Mouse (Mus musculus) neural tube, embryonic 12.5 days (tissue): ENCODE measurements around the gene Arhgap28. TPM values are rescaled to one million over a fixed set of nuclear protein-coding genes. Genes with fewer than 3 reads are reported as not detected.

ENCODE experiments used
- ATAC-seq: fragments of 200-750 bp; cut with Nextera tagmentation; 2 replicates; pipeline ENCODE4 v1.8.0; 2017; ENCODE audit warnings: low read depth, mild to moderate bottlenecking, moderate TSS enrichment, moderate library complexity; ENCODE audit not compliant: low FRiP score
- H3K27ac ChIP-seq: fragments of 300-500 bp; sonication (generic); 2 replicates; pipeline ENCODE4 v1.5.1; 2016
- H3K27me3 ChIP-seq: fragments of 300-500 bp; sonication (generic); replicated peaks from 2 replicates; pipeline ENCODE4 v1.6.1; 2016; ENCODE audit warnings: mild to moderate bottlenecking
- H3K36me3 ChIP-seq: fragments of 300-500 bp; sonication (generic); 2 replicates; pipeline ENCODE4 v1.6.1; 2016; ENCODE audit warnings: mild to moderate bottlenecking
- H3K4me1 ChIP-seq: fragments of 300-500 bp; sonication (generic); 2 replicates; pipeline ENCODE4 v1.6.1; 2016
- H3K4me2 ChIP-seq: fragments of 300-500 bp; sonication (generic); replicated peaks from 2 replicates; pipeline ENCODE4 v1.6.1; 2016; ENCODE audit warnings: mild to moderate bottlenecking
- H3K4me3 ChIP-seq: fragments of 300-500 bp; sonication (generic); 2 replicates; pipeline ENCODE4 v1.5.1; 2016
- H3K9ac ChIP-seq: fragments of 300-500 bp; sonication (generic); 2 replicates; pipeline ENCODE4 v1.6.1; 2016; ENCODE audit warnings: mild to moderate bottlenecking
- H3K9me3 ChIP-seq: fragments of 300-500 bp; sonication (generic); 2 replicates; pipeline ENCODE4 v1.6.1; 2016; ENCODE audit warnings: mild to moderate bottlenecking
- WGBS: fragments of 180-500 bp; shearing (Covaris S2); methylation state at CpG from one replicate; pipeline ENCODE4 v1.1.7; 2016; 5-methylcytosine and 5-hydroxymethylcytosine counted together
- polyA plus RNA-seq: library from polyadenylated mRNA; unstranded; fragments of >200 nt; fragmentation: Nextera tagmentation; extraction: Ambion mirVana; gene quantifications from 2 replicates; pipeline ENCODE4 v1.2.1, GENCODE M21; 2016

Arhgap28 gene
- polyA plus RNA-seq, 1 experiment from 2014 or later, result 26.8 TPM

GRCm38 (mm10) chr17:68004581-68005330 is 836 bp upstream of the Arhgap28 start:
- no peaks in the 10 kb centered on the region for H3K27me3 ChIP-seq
- H3K9me3 ChIP-seq, result no peaks in the 10 kb centered on the region
- H3K4me2 ChIP-seq, result peak overlapping the region; percentile 87
- WGBS, result 8% methylated on average over 10 of the region's 10 CpGs
- peak overlapping the region; percentile 69 for H3K4me3 ChIP-seq
- no peaks in the 10 kb centered on the region for H3K36me3 ChIP-seq
- ATAC-seq, result peak; percentile 39; the same call in 1 of the 2 replicates
- peak overlapping the region; percentile 42; the same call in 1 of the 2 replicates for H3K27ac ChIP-seq
- H3K4me1 ChIP-seq, result peaks cover 12% of the 10 kb centered on the region
- peak overlapping the region; percentile 73 for H3K9ac ChIP-seq

- Histone ChIP-seq H3K36me3 (no peaks in the 10 kb centered on the region), H3K9ac (no peak overlapping the region; the same call in 1 of the 2 replicates), H3K4me1 (peaks cover 12% of the 10 kb centered on the region), H3K27ac (no peak overlapping the region), H3K4me2 (peak overlapping the region; percentile 87), H3K27me3 (no peaks in the 10 kb centered on the region), H3K9me3 (no peaks in the 10 kb centered on the region), H3K4me3 (peak overlapping the region; percentile 69)
- WGBS, result 37% methylated on average over 17 of the region's 17 CpGs
- ATAC-seq, result no peak
Observed at GRCm38 (mm10) chr17:68002608-68003595, 1.0 kb downstream of the Arhgap28 start.

- Histone ChIP-seq H3K9ac (no peak overlapping the region), H3K4me2 (no peak overlapping the region), H3K36me3 (no peaks in the 10 kb centered on the region), H3K4me3 (no peak overlapping the region), H3K4me1 (peaks cover 7% of the 10 kb centered on the region), H3K9me3 (no peaks in the 10 kb centered on the region), H3K27ac (no peak overlapping the region), H3K27me3 (no peaks in the 10 kb centered on the region)
- ATAC-seq, result no peak
- WGBS, result 43% methylated on average over 8 of the region's 8 CpGs
Observed at GRCm38 (mm10) chr17:67999801-68000200, 4.1 kb downstream of the Arhgap28 start.

GRCm38 (mm10) chr17:67996769-67997155 is 7.2 kb downstream of the Arhgap28 start:
- Histone ChIP-seq H3K4me3 (no peak overlapping the region), H3K9ac (no peak overlapping the region), H3K36me3 (no peaks in the 10 kb centered on the region), H3K27ac (no peak overlapping the region), H3K4me2 (no peak overlapping the region), H3K4me1 (no peaks in the 10 kb centered on the region), H3K9me3 (no peaks in the 10 kb centered on the region), H3K27me3 (no peaks in the 10 kb centered on the region)
- 84% methylated on average over 7 of the region's 7 CpGs for WGBS
- ATAC-seq, result no peak

DNA sequence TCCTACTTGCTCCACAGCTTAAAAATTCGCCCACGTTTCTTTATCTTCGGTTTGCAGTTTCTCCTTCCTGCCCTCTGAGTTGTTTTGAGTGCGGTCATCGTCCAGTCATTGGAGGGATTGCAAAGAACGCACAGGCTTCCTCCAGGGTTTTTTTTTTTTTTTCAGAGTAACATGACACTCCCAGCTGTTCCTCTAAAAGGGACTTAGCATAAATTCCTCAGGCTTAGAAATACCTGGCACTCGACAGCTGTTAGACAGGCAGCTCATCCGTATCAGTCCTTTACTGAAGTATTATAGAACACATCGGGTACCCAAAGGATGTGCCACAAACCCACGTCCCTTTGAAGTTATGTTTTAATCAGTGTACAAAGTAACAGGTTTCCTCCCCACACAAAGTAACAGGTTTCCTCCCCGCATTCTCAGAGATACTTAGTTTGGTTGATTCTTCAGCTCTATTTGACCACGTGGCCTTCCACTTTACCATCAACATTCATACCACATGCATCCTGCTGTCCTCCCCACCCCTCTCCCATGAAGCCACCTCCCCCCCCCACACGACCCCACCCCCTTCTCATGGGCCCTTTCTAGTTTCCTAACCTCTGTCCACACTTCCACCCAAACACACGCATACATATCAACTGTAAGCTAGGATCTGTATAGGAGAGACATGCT is 7.7 kb downstream of the Arhgap28 start:
- H3K27ac ChIP-seq, result no peak overlapping the region
- no peaks in the 10 kb centered on the region for H3K4me1 ChIP-seq
- no peaks in the 10 kb centered on the region for H3K36me3 ChIP-seq
- H3K4me2 ChIP-seq, result no peak overlapping the region
- no peak overlapping the region for H3K4me3 ChIP-seq
- H3K27me3 ChIP-seq, result no peaks in the 10 kb centered on the region
- 24% methylated on average over 14 of the region's 14 CpGs for WGBS
- no peak for ATAC-seq
- H3K9me3 ChIP-seq, result no peaks in the 10 kb centered on the region
- H3K9ac ChIP-seq, result no peak overlapping the region

DNA sequence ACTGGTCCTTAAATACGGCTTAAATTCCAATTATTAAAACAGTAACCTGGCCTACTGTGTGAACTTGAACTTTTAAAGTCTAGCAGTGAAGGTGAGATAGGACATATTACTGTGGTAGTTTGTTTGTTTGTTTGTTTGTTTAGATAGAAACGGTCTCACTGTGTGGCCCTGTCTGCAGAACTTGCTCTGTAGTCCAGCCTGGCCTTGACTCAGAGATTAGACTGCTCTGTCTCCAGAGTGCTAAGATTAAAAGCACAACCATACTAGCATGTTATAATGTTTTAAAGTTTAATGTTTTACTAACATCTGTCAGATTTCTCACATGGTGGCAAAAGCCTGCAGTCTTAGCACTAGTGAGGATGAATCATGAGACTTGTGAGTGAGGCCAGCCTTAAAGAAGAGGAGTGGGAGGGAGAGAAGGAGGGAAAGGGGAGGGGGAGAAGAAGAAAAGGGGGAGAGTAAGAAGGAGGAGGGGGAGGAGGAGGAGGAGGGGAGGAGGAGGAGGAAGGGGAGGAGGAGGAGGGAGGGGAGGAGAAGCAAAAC is 8.6 kb downstream of the Arhgap28 start:
- Histone ChIP-seq H3K9me3 (no peaks in the 10 kb centered on the region), H3K27me3 (no peaks in the 10 kb centered on the region), H3K36me3 (no peaks in the 10 kb centered on the region), H3K9ac (no peak overlapping the region), H3K4me2 (no peak overlapping the region), H3K4me3 (no peak overlapping the region), H3K4me1 (no peaks in the 10 kb centered on the region; the same call in 1 of the 2 replicates), H3K27ac (no peak overlapping the region)
- 90% methylated on average over 2 of the region's 2 CpGs for WGBS
- no peak for ATAC-seq

DNA sequence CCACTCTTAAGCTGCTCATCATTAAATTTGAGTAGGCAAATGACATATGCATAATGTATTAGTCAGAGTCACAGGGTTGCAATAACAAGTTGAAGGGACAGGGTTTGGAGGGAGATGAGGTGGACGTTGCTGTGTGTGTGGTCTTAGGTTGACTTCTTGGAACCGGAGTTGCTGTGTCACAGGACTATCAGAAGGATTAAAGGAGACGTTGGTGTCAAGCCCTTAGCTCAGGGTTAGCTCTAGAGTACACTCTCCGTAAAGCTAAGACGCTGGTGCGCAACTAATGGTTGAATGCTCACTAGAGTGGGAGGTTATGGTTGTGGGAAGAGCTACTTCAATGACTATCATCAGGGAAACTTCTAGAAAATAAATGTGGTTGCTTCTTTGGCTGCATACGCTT is 9.1 kb downstream of the Arhgap28 start:
- ATAC-seq, result no peak
- 83% methylated on average over 7 of the region's 7 CpGs for WGBS

DNA sequence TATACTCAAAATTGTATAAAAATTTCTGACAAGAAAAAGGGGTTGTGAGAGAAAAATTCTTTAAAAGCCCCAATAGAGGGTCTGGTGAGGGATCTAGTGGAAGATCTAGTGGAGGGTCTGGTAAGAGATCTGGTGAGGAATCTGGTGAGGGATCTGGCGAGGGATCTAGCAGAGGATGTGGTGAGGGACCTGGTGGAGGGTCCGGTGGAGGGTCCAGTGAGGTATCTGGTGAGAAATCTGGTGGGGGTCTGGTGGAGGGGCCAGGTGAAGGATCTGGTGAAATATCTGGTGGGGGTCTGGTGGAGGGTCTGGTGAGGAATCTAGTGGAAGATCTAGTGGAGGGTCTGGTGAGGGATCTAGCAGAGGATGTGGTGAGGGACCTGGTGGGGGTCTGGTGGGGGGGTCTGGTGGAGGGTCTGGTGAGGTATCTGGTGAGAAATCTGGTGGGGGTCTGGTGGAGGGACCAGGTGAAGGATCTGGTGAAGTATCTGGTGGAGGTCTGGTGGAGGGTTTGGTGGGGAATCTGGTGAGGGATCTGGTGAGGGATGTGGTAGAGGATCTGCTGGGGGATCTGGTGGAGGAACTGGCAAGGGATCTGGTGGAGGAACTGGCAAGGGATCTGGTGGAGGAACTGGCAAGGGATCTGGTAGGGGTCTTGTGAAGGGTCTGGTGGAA is 10.4 kb downstream of the Arhgap28 start:
- no peaks in the 10 kb centered on the region for H3K9me3 ChIP-seq
- 83% methylated on average over 2 of the region's 2 CpGs for WGBS
- no peaks in the 10 kb centered on the region for H3K36me3 ChIP-seq
- no peak overlapping the region for H3K9ac ChIP-seq
- no peaks in the 10 kb centered on the region for H3K27me3 ChIP-seq
- no peak overlapping the region for H3K4me3 ChIP-seq
- no peak overlapping the region for H3K4me2 ChIP-seq
- peaks cover 4% of the 10 kb centered on the region; the same call in 1 of the 2 replicates for H3K4me1 ChIP-seq
- no peak overlapping the region for H3K27ac ChIP-seq
- no peak for ATAC-seq

More for the DNA sequence above, 9.1 kb downstream of the Arhgap28 start:
- Histone ChIP-seq H3K36me3 (no peaks in the 10 kb centered on the region), H3K4me1 (no peaks in the 10 kb centered on the region; the same call in 1 of the 2 replicates), H3K27me3 (no peaks in the 10 kb centered on the region), H3K4me3 (no peak overlapping the region), H3K4me2 (no peak overlapping the region), H3K9me3 (no peaks in the 10 kb centered on the region), H3K27ac (no peak overlapping the region), H3K9ac (no peak overlapping the region)

DNA sequence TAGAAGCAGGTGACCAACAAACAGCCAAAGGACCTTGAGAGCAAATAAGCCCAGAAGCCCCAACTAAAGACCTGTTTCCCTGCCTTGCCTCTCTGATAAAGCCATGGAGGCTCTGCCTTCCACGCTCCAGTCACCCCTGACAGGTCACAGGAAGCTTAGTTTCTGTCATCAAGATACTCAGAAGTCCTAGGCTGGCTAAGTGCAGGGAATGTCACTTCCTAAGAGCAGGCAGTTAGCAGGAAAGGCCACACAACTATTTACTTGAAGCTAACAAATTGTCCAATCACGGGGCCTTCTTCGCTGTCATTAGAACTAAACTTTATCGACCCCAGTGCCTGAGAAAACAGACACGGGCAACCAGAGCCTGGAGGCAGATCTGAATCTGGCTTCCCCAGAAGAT is 14.2 kb downstream of the Arhgap28 start:
- H3K4me3 ChIP-seq, result no peak overlapping the region
- 64% methylated on average over 5 of the region's 5 CpGs for WGBS
- no peak for ATAC-seq
- H3K4me2 ChIP-seq, result no peak overlapping the region
- no peaks in the 10 kb centered on the region for H3K27me3 ChIP-seq
- H3K36me3 ChIP-seq, result no peaks in the 10 kb centered on the region
- H3K4me1 ChIP-seq, result peaks cover 4% of the 10 kb centered on the region; the same call in 1 of the 2 replicates
- H3K9ac ChIP-seq, result no peak overlapping the region
- H3K9me3 ChIP-seq, result no peaks in the 10 kb centered on the region
- H3K27ac ChIP-seq, result no peak overlapping the region

GRCm38 (mm10) chr17:67988920-67989621 is 14.8 kb downstream of the Arhgap28 start:
- 60% methylated on average over 15 of the region's 15 CpGs for WGBS
- Histone ChIP-seq H3K27ac (no peak overlapping the region), H3K4me3 (no peak overlapping the region), H3K9me3 (no peaks in the 10 kb centered on the region), H3K27me3 (no peaks in the 10 kb centered on the region), H3K9ac (no peak overlapping the region), H3K4me1 (peaks cover 4% of the 10 kb centered on the region; the same call in 1 of the 2 replicates), H3K4me2 (no peak overlapping the region), H3K36me3 (no peaks in the 10 kb centered on the region)
- ATAC-seq, result no peak

GRCm38 (mm10) chr17:67985532-67985931 is 18.4 kb downstream of the Arhgap28 start:
- Histone ChIP-seq H3K4me3 (no peak overlapping the region), H3K27ac (no peak overlapping the region), H3K36me3 (no peaks in the 10 kb centered on the region), H3K9ac (no peak overlapping the region), H3K4me2 (no peak overlapping the region), H3K4me1 (peaks cover 4% of the 10 kb centered on the region; the same call in 1 of the 2 replicates), H3K27me3 (no peaks in the 10 kb centered on the region), H3K9me3 (no peaks in the 10 kb centered on the region)
- 40% methylated on average over 4 of the region's 4 CpGs for WGBS
- ATAC-seq, result no peak
